Mouse (Mus musculus) cerebellum, postnatal 14 days (tissue): ENCODE results near the gene Erc2.
A peak's percentile ranks its signal among the peaks of the same experiment; 100 is the strongest.

Experiments
- DNase-seq, 2 experiments: peaks; one replicate each; pipeline ENCODE4 v3.0.0; 2021; ENCODE audit warnings: mixed read lengths in 2 of 2

The Erc2 gene

DNA sequence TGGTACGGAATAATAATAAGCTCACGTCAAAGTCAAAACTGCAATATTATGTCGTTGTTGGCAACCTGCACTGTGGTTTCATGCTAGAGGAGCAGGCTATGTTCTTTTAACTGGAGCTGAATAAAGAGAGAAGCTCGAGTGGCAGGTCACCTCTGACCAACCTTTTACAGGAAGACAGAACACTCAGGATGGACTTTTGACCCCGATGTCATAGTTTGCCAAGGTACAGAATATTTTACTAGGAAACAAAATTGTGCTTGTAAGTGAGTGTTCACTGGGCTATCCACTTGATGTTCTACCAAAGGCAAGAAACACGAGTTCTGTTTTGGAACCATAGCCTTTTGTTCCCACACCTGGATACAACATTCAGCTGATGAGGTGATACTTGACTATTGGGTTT lies 351.5 kb downstream of the Erc2 start:
- DNase-seq = no peak

DNA sequence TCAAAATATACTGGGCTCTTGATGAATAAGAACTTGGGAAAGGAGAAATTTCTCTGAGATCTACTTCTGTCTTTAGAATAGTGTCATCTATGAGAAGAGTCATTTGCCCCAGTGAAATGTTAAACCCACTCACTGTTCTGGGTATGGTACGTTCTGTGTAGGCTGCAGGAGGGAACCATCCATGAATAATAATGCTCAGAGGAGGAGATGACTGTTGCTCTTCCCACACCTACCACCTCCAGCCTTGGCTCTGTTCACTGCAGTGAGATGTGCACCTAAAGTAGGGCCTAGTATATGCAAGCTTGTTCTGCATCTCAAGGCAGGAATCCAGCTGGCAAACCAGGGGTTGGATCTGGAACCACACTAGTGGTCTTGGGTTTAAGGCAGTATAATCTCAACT lies 353.4 kb downstream of the Erc2 start:
- no peak for DNase-seq

DNA sequence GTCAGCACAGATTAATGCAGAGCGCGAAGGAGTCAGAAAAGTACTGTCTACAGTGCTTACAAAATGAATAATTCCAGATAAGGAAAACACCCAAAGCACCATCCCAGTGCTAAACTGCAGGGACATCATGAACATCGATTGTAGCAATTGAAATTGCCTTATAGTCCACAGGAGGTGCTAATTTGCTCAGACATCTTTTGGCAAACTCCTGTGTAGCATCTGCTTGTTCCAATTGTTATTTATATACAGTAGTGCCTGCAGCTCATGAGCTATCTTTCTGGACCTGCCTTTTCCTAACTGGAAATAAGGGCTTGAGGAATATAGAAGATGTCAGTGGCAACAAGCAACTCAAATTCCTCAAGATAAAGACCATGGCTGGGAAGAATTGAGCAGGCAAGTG lies 362.5 kb downstream of the Erc2 start:
- peak in 1 of 2 experiments; percentile 40 for DNase-seq

DNA sequence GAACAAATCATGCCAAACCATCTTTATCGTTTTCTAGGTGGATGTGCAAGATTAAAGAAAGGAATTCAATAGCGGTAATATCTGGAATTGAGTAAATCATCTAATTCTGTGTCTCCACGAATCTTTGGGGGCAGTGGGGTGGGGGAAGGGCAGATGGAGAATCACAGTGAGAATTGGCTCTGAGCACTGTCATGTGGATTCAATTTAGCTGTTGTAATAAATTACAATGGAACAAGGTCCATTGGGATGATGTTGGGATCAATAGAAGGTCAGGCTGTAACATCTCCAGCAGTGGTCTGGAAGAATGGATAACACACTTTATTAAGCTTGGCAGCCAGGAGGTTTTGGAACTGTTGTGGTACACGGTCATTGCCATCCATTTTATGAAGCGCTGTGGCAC lies 363.0 kb downstream of the Erc2 start:
- DNase-seq = peak; percentile 5 to 29

GRCm38 (mm10) chr14:27987422-27987821 lies 365.2 kb downstream of the Erc2 start:
- DNase-seq = peak; percentile 23 to 37

DNA sequence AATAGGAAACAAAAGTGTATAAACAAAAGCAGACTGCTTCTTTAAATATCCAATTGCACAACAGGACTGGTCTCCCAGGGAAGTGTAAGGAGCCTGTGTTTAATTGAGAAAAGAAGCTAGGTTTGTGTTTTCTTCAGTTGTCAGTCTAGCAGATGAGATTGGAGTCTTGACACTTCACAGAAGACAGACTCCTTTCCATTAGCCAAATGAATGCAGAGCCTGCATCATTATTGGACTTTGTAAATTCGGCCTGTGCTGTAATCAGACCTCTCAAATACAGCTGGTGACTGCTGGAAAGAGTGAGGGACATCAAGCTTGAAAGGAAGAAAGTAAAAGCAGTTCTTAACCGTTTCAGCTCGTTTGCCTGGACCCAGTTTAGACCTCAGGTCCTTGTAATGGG lies 376.3 kb downstream of the Erc2 start:
- no peak for DNase-seq

DNA sequence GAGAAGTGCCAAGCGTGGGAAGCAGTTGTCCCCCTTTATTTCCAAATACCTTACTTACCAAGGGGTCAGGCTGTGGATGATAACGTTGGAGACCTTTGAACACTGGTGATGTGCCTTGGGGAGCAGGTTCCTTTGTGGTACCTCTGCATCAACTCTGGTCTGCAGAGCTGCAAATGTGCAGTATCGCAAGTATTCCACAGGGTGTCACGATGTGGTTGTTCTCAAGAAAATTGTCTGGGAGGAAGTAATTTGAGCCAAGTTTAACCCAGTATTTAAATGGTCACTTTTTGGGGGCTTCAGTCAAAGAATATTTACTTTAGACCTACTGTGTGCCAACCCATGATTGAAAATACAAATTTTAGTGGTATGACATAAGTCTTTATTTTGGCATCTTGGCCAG lies 381.8 kb downstream of the Erc2 start:
- peak; percentile 16 to 33 for DNase-seq

DNA sequence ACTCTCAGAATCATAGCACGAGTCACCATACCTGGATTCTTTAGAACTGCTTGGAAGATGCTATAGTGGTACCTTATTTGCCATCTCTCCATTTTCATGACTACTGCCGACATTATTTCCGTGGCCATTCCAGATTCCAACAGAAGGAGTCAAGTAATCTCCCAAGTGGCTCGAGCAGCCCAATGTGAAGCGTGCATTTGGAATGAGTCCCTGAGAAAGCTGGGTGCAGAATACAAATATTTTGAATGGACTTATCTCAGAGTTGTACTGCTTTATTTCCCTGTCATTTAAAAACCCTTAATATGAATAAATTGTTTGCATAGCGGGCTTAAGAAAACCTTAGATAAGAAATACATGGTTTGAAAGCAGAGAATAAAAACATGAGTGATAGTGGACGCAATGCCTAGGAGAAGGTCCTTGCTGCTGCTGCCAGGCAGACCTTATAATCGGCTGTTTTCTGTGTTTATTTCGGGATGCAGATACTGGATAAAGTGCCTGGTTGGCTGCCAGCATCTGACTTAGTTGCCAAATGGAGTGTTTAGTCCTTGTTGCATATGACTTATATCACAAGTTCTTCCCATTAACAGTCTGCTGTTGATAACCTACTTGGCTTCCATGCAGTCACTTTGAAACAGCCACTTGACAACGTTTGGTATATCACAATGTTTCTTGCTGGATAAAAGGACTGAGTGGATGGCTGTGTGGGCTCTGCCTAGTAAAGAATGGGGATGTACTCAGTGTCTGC lies 388.5 kb downstream of the Erc2 start:
- DNase-seq = peak; percentile 12 to 13

DNA sequence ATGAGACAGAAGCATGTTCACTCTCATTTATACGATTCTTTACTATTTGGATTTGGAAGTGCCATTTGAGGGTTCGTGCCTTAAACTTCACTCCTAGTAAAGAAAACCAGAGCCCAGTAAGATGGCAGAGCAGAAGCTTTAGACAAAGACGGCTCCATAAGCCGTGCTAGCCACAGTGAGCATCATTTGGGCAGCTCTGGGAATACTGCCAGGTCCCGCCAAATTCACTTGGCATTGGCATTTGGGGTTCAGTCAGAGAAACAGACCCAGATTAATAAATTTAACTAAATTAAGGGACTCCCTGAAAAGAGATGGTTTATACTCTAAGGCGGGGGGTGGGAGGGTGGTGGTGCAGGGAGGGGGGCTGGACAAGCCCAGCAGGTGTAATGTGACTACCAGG lies 401.0 kb downstream of the Erc2 start:
- DNase-seq = peak; percentile 10 to 17

- peak in 1 of 2 experiments; percentile 9 for DNase-seq
Observed at GRCm38 (mm10) chr14:28030870-28031269, 408.6 kb downstream of the Erc2 start.

DNA sequence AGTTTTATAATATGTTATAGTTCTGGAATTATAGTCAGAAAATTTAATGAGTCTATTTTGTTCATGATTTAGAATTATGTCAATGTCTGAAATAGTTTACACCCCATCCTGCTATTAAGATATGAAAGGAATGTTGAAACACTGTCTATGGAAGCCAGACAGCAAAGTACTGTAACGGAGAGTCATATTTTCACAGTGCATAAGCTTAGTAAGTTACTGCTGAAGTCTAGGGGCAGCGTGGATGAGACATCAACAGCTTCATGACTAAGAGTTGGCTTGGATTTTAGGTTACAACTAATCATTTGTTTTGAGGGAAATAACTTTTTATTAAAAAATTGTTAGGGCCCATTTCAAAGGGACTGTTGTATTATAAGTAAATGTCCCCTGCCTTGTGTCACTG lies 412.8 kb downstream of the Erc2 start:
- DNase-seq = no peak

DNA sequence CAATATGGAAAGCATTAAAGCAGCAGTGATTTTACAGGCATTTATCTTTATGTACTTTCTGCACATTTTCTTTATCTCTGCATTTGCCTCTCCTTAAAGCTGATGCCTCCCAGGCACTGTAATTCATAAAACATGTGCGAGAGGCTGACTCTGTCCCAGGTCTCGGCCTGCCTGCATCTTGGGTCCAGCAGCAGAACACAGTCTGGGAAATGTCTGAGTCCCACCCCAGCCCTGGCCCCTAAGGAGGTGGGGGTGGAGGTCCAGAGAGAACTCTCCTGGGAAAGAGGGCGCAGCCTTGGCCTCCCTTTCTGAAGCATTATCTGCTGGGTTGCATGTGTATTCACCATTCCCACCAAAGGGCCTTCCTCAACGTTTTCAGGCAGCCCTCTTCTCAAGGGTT lies 420.9 kb downstream of the Erc2 start:
- no peak for DNase-seq

DNA sequence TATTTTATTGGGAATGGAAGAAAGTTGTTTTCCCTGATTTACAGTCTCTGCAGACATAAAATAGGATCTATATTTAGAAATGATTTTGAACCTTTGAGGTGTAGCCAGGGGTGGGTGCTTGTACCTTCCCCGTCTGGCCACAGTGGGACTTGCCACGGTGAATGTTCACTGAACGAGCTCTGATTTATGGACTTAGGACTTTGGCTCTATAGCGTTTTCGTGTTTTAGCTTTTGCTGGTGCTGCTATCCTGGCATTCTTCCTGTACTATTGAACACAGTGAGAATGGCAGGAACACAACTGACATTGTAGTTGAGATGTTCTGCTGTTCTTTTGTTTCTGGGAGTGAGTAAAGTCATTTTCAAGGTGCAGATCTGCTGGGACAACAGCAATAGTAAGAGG lies 429.4 kb downstream of the Erc2 start:
- DNase-seq = no peak

- no peak for DNase-seq
Observed at GRCm38 (mm10) chr14:28057159-28057884, 435.1 kb downstream of the Erc2 start.

- DNase-seq = peak; percentile 31 to 37
Observed at GRCm38 (mm10) chr14:28057885-28058860, 435.9 kb downstream of the Erc2 start.

DNA sequence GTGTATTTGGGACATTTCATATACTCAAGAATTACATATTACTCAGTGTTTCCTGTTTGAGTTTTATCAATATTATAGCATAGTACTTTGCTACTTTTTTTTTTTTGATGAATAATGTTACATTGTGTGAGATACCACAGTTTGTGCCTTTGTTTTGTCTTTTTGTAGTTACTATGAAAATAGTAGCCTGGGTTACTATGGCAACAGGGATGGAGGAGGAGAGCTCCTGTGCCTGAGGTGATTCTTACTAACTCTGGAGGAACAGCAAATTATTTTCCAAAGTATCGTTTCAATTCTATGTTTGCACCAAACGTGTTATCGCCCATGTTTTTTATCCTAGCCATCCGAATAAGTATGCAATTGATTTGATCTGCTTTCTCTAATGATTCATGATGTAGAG lies 438.7 kb downstream of the Erc2 start:
- no peak for DNase-seq

DNA sequence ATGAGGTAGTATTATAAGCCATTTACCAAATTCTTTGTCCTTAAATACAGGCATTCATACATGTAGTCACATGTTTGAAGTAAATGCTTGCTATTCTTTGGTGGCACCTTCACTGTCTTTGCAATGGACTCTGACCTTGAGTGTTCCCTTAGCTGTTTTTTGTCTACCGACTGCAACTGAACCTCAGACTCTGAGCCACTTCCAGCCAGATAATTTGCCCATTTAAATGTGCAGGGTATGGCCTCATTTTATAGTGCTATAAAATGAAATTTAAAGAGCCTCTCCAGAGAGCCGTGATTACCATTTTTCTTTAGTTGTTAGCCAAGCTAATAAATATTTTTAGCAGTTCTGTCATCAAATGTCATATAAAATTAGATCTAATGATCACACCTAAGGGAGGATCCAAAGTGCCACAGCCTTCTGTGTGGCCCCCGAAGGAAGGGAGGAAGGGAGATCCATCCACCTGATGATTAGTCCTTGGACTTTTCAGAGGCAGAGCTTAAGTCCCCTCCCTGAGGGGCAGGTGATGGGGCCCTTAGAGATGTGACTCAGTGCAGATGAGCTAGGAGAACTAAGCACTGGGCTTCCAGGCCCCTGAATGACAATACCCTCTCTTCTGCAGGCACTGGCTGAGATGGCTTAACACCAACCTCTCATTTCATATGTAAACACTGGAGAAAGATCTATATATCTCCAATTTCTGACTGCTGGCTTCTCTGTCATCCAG lies 439.6 kb downstream of the Erc2 start:
- DNase-seq = no peak

GRCm38 (mm10) chr14:28068021-28068420 lies 445.8 kb downstream of the Erc2 start:
- no peak for DNase-seq

GRCm38 (mm10) chr14:28069826-28070225 lies 447.6 kb downstream of the Erc2 start:
- DNase-seq = no peak

- no peak for DNase-seq
Observed at GRCm38 (mm10) chr14:28072561-28072960, 450.3 kb downstream of the Erc2 start.

GRCm38 (mm10) chr14:28089636-28090443 lies 467.6 kb downstream of the Erc2 start:
- DNase-seq = peak; percentile 57 to 60

DNA sequence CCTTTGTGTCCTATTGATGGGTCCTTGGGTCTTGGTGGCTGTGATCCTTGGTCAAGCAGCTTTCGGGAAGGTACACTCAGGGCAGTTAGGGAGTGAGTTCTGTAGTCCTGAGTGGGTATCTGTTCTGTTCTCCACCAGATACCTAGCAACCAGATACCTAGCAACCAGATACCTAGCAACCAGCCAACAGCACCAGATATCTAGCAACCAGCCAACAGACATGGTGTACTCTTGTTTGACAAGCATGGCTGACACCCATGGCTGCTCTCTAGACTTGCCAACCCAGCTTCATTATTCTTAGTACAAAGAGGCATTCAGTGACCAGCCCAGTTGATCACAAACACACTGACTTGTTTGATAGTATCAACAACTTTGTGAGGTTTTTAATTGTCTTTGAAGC lies 469.1 kb downstream of the Erc2 start:
- DNase-seq = no peak
